Mouse (Mus musculus) embryonic facial prominence, embryonic 15.5 days (tissue): ENCODE measurements around the gene Ccdc141. TPM values are rescaled to one million over a fixed set of nuclear protein-coding genes. Genes with fewer than 3 reads are reported as not detected.
A peak's percentile ranks its signal among the peaks of the same experiment; 100 is the strongest.

ENCODE experiments used
- ATAC-seq: fragments of 200-750 bp; cut with Nextera tagmentation; 2 replicates; pipeline ENCODE4 v1.8.0; 2017; ENCODE audit warnings: low read depth, moderate TSS enrichment; ENCODE audit not compliant: insufficient number of reproducible peaks, low FRiP score, low TSS enrichment
- H3K27ac ChIP-seq: fragments of 300-500 bp; sonication (generic); replicated peaks from 2 replicates; pipeline ENCODE4 v1.5.1; 2015; ENCODE audit warnings: mild to moderate bottlenecking, inconsistent platforms
- H3K27me3 ChIP-seq: fragments of 300-500 bp; sonication (generic); 2 replicates; pipeline ENCODE4 v1.6.1; 2015; ENCODE audit warnings: inconsistent platforms
- H3K36me3 ChIP-seq: fragments of 300-500 bp; sonication (generic); 2 replicates; pipeline ENCODE4 v1.6.1; 2015; ENCODE audit warnings: mild to moderate bottlenecking, inconsistent platforms
- H3K4me1 ChIP-seq: fragments of 300-500 bp; sonication (generic); 2 replicates; pipeline ENCODE4 v1.6.1; 2015; ENCODE audit warnings: inconsistent platforms
- H3K4me2 ChIP-seq: fragments of 300-500 bp; sonication (generic); replicated peaks from 2 replicates; pipeline ENCODE4 v1.6.1; 2015; ENCODE audit warnings: mild to moderate bottlenecking, inconsistent platforms
- H3K4me3 ChIP-seq: fragments of 300-500 bp; sonication (generic); replicated peaks from 2 replicates; pipeline ENCODE4 v1.5.1; 2015; ENCODE audit warnings: mild to moderate bottlenecking, inconsistent platforms
- H3K9ac ChIP-seq: fragments of 300-500 bp; sonication (generic); 2 replicates; pipeline ENCODE4 v1.6.1; 2015; ENCODE audit warnings: inconsistent platforms
- H3K9me3 ChIP-seq: fragments of 300-500 bp; sonication (generic); replicated peaks from 2 replicates; pipeline ENCODE4 v1.6.1; 2016; ENCODE audit warnings: inconsistent platforms
- WGBS: fragments of 180-500 bp; shearing (Covaris S2); methylation state at CpG from one replicate; pipeline ENCODE4 v1.1.7; 2015; 5-methylcytosine and 5-hydroxymethylcytosine counted together
- polyA plus RNA-seq: library from polyadenylated mRNA; unstranded; fragments of >200 nt; fragmentation: Nextera tagmentation; extraction: Ambion mirVana; gene quantifications from 2 replicates; pipeline ENCODE4 v1.2.1, GENCODE M21; 2015

Ccdc141 gene
- polyA plus RNA-seq, 1 experiment from 2014 or later, result 22.0 TPM

DNA sequence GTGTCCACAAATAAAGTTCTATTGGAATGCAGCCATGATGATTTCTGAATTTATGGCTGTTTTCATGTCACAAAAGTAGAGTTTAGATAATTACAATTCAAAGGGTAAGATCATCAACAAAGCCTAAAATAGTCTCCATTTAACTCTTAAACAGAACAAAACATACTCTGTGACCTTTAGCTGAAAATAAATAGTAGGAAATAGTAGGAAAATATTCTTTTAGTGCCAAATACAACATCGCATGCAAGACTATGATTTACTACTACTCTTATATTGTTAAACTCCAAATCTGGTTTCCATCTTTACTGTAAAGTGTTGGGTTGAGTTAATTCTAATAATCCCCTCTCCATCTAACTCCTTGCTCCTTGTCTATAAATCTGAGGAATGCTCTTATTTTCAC is 37.0 kb downstream of the Ccdc141 start:
- Histone ChIP-seq H3K4me1 (no peaks in the 10 kb centered on the region), H3K27me3 (no peaks in the 10 kb centered on the region), H3K4me3 (no peak overlapping the region), H3K4me2 (no peak overlapping the region), H3K36me3 (no peaks in the 10 kb centered on the region), H3K27ac (no peak overlapping the region), H3K9ac (no peak overlapping the region), H3K9me3 (no peaks in the 10 kb centered on the region)
- 93% methylated on average over 1 of the region's 1 CpGs for WGBS
- no peak for ATAC-seq

DNA sequence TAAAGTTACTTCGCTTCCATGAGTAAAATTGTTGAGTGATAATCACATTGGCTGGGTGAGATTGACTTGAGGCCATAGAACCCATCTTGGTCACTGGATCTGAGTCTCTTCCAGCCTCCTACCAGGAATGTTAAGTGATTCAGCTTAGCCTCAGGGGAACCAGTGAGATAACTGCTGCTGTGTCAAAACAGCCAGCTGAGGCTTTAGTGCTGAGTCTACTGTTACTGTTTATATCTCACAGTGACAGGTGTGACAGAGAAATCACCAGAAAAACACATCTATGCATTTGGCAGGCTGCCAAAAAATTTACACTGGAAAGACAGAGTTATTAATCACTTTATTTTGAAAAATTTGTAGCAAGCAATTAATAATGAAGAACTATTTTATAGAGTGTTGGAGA is 43.5 kb downstream of the Ccdc141 start:
- no peaks in the 10 kb centered on the region for H3K9me3 ChIP-seq
- H3K9ac ChIP-seq, result no peak overlapping the region
- no peak overlapping the region for H3K4me2 ChIP-seq
- H3K4me3 ChIP-seq, result no peak overlapping the region
- H3K4me1 ChIP-seq, result no peaks in the 10 kb centered on the region
- ATAC-seq, result peak; percentile 34; the same call in 1 of the 2 replicates
- no peak overlapping the region for H3K27ac ChIP-seq
- 67% methylated on average over 1 of the region's 1 CpGs for WGBS
- no peaks in the 10 kb centered on the region for H3K36me3 ChIP-seq
- no peaks in the 10 kb centered on the region for H3K27me3 ChIP-seq

DNA sequence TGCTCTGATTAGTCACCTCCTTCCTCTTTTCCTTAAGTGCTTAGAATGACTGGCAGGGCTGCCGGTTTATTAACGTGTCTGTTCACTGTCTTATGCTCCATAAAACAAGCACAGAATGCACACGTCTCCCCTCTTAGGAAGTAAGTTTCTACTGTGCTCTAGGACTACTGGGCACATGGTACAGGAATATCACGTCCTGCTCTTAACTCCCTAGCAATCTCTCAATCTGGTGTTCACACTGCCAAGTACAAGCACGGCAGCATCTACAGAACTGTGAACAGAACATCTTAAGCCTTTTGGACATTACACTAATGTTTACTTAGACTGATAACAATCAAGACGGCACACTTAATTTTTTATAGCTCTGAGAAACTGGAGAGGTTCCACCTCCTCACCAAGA is 52.3 kb downstream of the Ccdc141 start:
- Histone ChIP-seq H3K9ac (no peak overlapping the region), H3K4me3 (no peak overlapping the region), H3K27me3 (no peaks in the 10 kb centered on the region), H3K9me3 (no peaks in the 10 kb centered on the region), H3K36me3 (no peaks in the 10 kb centered on the region), H3K27ac (no peak overlapping the region), H3K4me2 (no peak overlapping the region), H3K4me1 (no peaks in the 10 kb centered on the region)
- 60% methylated on average over 6 of the region's 6 CpGs for WGBS
- ATAC-seq, result no peak

DNA sequence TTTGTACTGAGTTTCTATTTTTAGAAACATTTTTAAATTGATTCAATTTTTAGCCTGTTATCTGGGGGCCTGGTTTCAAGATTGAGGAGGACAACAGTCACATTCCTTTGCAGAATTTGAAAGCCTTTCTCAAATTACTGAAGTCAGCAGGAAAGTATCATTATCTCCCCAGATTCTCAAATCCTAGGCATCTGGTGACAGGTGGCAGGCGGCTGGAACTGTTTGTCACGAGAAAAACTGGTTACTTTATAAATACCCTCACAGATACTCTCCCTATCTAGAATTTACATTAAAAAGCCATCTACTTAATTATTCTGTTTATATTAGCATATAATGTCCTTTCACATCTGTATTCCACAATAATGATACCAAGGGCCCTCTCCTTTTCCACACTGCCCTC is 56.1 kb downstream of the Ccdc141 start:
- Histone ChIP-seq H3K27ac (no peak overlapping the region), H3K9me3 (no peaks in the 10 kb centered on the region), H3K4me2 (no peak overlapping the region), H3K36me3 (no peaks in the 10 kb centered on the region), H3K27me3 (no peaks in the 10 kb centered on the region), H3K9ac (no peak overlapping the region), H3K4me3 (no peak overlapping the region), H3K4me1 (no peaks in the 10 kb centered on the region)
- ATAC-seq, result no peak
- 46% methylated on average over 2 of the region's 2 CpGs for WGBS

DNA sequence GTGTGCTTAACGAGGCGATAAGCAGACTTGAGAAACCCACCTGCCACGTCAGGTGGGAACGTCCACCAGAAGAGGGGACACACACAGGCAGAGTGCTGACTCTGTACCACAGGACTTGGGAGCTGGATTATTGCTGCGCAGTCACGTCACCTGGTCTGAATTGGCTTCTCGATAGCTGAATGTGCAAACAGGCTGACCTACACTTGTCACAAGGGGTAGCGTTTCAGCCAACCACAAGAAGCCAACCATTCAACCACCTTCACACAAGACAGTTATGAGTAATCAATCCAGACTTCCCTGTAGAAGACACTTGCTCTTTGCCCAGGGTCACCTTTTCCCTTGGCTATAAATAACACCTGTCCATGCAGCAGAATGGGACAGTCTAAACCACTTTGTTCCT is 56.6 kb downstream of the Ccdc141 start:
- H3K9me3 ChIP-seq, result no peaks in the 10 kb centered on the region
- 79% methylated on average over 8 of the region's 8 CpGs for WGBS
- no peak overlapping the region for H3K9ac ChIP-seq
- no peaks in the 10 kb centered on the region for H3K27me3 ChIP-seq
- H3K36me3 ChIP-seq, result no peaks in the 10 kb centered on the region
- H3K27ac ChIP-seq, result no peak overlapping the region
- no peak overlapping the region for H3K4me3 ChIP-seq
- H3K4me2 ChIP-seq, result no peak overlapping the region
- no peak for ATAC-seq
- H3K4me1 ChIP-seq, result no peaks in the 10 kb centered on the region

DNA sequence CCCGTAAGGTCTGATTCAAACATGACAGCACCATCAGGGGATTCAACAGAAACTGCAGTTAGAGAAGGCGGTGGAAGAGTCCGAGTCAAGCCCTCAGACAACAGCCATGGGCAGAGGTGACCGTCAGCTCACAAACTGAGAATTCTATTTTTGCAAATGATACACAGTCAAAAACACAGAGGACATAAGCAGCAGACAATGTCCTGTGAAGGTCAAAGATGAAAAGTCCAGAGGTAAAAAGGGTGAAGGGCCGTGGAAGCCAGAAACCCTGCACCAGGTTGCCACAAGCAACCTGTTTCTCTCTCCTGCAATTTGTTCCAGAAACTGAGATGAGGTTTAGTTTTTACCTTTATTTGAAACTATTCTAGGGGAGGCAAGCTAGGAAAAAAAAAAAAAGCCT is 57.4 kb downstream of the Ccdc141 start:
- Histone ChIP-seq H3K9ac (no peak overlapping the region), H3K4me2 (no peak overlapping the region), H3K27me3 (no peaks in the 10 kb centered on the region), H3K4me3 (no peak overlapping the region), H3K9me3 (no peaks in the 10 kb centered on the region), H3K27ac (no peak overlapping the region), H3K36me3 (no peaks in the 10 kb centered on the region), H3K4me1 (no peaks in the 10 kb centered on the region)
- no peak for ATAC-seq
- 83% methylated on average over 5 of the region's 5 CpGs for WGBS

DNA sequence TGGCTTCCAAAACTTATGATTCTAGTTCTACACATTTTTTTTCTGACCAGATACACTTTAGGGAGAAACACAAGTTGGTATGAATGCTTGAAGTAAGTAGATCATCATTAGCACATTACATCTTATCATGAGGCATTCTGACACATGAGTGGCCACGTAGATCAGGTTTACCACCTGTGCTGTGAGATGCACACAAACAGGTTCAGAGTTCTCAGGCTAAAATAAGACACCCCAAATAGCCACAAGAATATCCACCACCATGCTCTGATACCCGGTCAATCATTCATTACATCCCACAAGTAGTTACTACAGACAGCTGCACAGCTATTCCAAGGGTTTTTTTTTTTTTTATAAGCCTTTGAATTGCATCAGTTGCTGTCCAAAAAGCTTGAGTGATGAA is 59.3 kb downstream of the Ccdc141 start:
- H3K9ac ChIP-seq, result no peak overlapping the region
- ATAC-seq, result no peak
- WGBS, result 87% methylated on average over 2 of the region's 2 CpGs
- H3K4me2 ChIP-seq, result no peak overlapping the region
- no peaks in the 10 kb centered on the region for H3K9me3 ChIP-seq
- H3K36me3 ChIP-seq, result no peaks in the 10 kb centered on the region
- no peaks in the 10 kb centered on the region for H3K27me3 ChIP-seq
- no peak overlapping the region for H3K27ac ChIP-seq
- H3K4me3 ChIP-seq, result no peak overlapping the region
- H3K4me1 ChIP-seq, result no peaks in the 10 kb centered on the region

DNA sequence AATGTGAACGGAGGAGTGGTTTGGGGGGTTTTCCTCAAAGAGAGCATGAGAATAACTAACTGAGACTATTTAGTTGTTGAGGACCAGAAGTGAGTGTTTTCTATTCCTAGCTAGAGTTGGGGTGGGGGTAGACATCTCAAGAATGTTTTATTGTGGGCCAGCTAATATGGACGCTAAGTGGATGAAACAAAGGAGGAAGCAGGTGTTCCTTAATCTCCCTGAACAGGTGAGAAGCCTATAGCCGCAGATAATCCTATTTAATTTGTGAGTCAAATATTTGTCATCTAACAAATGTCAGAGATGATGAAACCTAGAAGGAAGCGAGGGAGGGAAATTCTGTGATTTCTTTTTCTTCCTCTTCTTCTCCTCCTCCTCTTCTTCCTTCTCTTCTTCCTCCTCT is 60.1 kb downstream of the Ccdc141 start:
- Histone ChIP-seq H3K27ac (no peak overlapping the region), H3K4me1 (no peaks in the 10 kb centered on the region), H3K36me3 (no peaks in the 10 kb centered on the region), H3K9ac (no peak overlapping the region), H3K27me3 (no peaks in the 10 kb centered on the region), H3K4me2 (no peak overlapping the region), H3K4me3 (no peak overlapping the region), H3K9me3 (no peaks in the 10 kb centered on the region)
- 65% methylated on average over 4 of the region's 4 CpGs for WGBS
- no peak for ATAC-seq

DNA sequence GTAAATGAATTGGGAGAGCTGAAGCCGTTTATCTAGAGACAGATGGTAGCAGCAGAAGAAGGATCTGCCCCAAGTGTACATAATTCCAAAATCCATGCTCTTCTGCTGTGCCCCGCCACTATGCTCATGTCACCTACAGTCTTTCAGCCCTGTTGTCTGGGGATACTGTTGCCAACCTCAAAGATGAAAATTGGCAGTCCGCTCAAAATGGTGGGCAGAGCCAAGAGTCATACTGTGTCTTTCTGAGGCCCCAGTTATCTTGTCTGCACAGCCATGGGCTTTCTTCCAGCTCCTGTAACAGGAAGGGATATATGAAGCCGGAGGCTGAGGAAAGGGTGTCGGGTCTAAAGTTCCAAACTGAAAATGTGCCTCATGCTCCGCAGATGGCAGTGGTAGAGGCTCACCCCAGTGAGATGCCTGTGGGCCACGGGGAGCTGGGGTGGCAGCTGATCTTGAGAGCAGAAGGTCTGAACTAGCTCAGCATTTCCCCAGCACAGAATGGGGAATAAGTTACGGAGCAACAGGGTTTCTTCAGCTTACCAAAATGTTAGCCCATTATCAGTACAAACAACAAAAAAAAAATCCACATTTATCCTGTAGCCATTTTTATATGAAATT is 60.8 kb downstream of the Ccdc141 start:
- H3K27ac ChIP-seq, result no peak overlapping the region
- 82% methylated on average over 8 of the region's 8 CpGs for WGBS
- H3K27me3 ChIP-seq, result no peaks in the 10 kb centered on the region
- no peak overlapping the region for H3K9ac ChIP-seq
- no peaks in the 10 kb centered on the region for H3K4me1 ChIP-seq
- H3K4me3 ChIP-seq, result no peak overlapping the region
- no peaks in the 10 kb centered on the region for H3K9me3 ChIP-seq
- no peak overlapping the region for H3K4me2 ChIP-seq
- no peak for ATAC-seq
- H3K36me3 ChIP-seq, result no peaks in the 10 kb centered on the region

DNA sequence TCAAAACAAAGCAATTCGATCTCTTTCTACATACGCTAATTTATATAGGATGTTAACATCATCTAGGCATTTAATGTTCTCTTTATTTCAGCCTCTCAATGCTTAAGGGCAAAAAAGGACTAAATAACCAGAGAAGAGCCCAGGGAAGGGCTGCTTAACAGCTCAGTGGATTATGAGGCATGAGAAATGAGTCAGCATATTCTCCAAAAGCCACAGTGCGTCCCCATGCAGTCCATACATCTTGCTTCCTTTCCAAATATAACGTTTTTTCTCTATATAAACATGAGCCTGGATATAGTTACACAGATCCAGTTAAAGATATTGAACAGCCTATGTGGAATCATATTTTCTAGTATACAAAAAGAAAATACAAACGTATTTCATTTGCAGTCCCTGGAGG is 61.9 kb downstream of the Ccdc141 start:
- H3K4me2 ChIP-seq, result no peak overlapping the region
- H3K4me1 ChIP-seq, result no peaks in the 10 kb centered on the region
- no peak overlapping the region for H3K4me3 ChIP-seq
- no peaks in the 10 kb centered on the region for H3K36me3 ChIP-seq
- H3K9ac ChIP-seq, result no peak overlapping the region
- H3K9me3 ChIP-seq, result no peaks in the 10 kb centered on the region
- 55% methylated on average over 5 of the region's 5 CpGs for WGBS
- H3K27ac ChIP-seq, result no peak overlapping the region
- ATAC-seq, result no peak
- H3K27me3 ChIP-seq, result no peaks in the 10 kb centered on the region

DNA sequence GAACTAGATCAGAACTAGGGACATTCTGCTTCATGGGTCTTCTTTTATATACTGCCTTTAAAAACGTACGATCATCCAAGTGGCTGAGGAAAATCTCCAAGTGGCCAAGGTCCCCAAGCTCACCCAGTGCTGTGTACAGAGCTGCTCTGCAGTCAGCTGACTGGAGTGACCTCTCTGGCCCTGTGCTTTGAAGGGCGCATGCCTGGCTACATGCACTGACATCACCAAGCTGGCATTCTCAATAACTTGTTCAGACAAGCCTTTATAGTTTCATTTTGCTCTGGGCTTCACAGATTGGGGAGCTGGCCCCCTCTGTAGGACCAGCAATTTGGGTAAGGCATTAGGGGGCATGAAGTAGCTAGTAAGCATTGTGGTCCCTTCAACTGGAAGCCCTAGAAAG is 64.3 kb downstream of the Ccdc141 start:
- H3K27ac ChIP-seq, result no peak overlapping the region
- H3K4me2 ChIP-seq, result no peak overlapping the region
- no peaks in the 10 kb centered on the region for H3K27me3 ChIP-seq
- WGBS, result 91% methylated on average over 3 of the region's 3 CpGs
- H3K9ac ChIP-seq, result no peak overlapping the region
- no peaks in the 10 kb centered on the region for H3K36me3 ChIP-seq
- H3K9me3 ChIP-seq, result no peaks in the 10 kb centered on the region
- H3K4me3 ChIP-seq, result no peak overlapping the region
- H3K4me1 ChIP-seq, result no peaks in the 10 kb centered on the region
- ATAC-seq, result no peak

DNA sequence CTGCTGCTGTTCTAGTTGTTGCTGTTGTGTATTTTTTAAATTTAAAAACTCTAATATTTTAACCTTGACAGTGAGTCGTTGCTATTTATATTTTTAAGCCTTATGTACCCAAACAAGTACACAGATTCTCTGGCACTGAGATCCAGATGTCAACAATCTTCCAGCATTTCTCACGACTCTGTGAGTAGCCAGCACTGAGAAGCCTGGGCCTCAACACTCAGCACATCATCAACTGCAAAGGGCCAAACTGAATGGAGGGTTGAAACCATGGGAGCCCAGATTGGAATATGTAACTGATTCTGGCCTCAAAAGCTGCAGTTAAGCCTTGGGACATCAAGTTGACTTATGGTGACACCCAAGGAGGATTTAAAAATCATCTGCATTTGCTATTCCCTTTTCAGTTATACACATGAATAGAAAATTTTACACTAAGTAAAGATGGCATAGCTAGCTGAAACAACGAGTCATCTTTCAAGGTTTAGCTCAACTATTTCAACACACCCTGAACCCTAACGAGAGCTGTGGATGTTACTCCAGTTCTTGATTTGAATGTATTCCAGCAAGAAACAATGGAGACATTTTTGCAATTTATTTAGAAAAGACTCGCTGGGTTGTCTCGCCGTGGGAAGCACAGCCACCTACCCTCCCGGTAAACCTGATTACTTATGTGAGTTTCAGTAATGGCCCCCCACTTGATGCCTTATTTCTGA is 65.3 kb downstream of the Ccdc141 start:
- Histone ChIP-seq H3K4me1 (no peaks in the 10 kb centered on the region), H3K4me3 (no peak overlapping the region), H3K27me3 (no peaks in the 10 kb centered on the region), H3K36me3 (no peaks in the 10 kb centered on the region), H3K9me3 (no peaks in the 10 kb centered on the region), H3K4me2 (no peak overlapping the region), H3K9ac (no peak overlapping the region), H3K27ac (no peak overlapping the region)
- WGBS, result 68% methylated on average over 8 of the region's 8 CpGs
- no peak for ATAC-seq
